Mouse (Mus musculus) heart, embryonic 16.5 days (tissue): Measurements from ENCODE around the gene Tbccd1. TPM values are rescaled to one million over a fixed set of nuclear protein-coding genes. Genes with fewer than 3 reads are reported as not detected.

Source experiments
- ATAC-seq: fragments of 200-750 bp; cut with Nextera tagmentation; replicated peaks from 2 replicates; pipeline ENCODE4 v1.8.0; 2017; ENCODE audit warnings: moderate number of reproducible peaks; ENCODE audit not compliant: insufficient read depth, low FRiP score; ENCODE audit errors: extremely low read depth
- H3K27ac ChIP-seq: fragments of 300-500 bp; sonication (generic); 2 replicates; pipeline ENCODE4 v1.5.1; 2014; ENCODE audit warnings: mild to moderate bottlenecking, low read length, control low read depth, moderate library complexity
- H3K27me3 ChIP-seq: fragments of 300-500 bp; sonication (generic); 2 replicates; pipeline ENCODE4 v1.6.1; 2014; ENCODE audit warnings: low read length, mixed read lengths; ENCODE audit not compliant: control insufficient read depth, insufficient read depth
- H3K36me3 ChIP-seq: fragments of 300-500 bp; sonication (generic); 2 replicates; pipeline ENCODE4 v1.6.1; 2014; ENCODE audit not compliant: control insufficient read depth, insufficient read depth
- H3K4me1 ChIP-seq: fragments of 300-500 bp; sonication (generic); 2 replicates; pipeline ENCODE4 v1.6.1; 2014; ENCODE audit warnings: low read length, mixed read lengths; ENCODE audit not compliant: control insufficient read depth, insufficient read depth
- H3K4me2 ChIP-seq: fragments of 300-500 bp; sonication (generic); 2 replicates; pipeline ENCODE4 v1.6.1; 2014; ENCODE audit warnings: low read depth, mild to moderate bottlenecking, control low read depth, low read length
- H3K4me3 ChIP-seq: fragments of 300-500 bp; sonication (generic); 2 replicates; pipeline ENCODE4 v1.5.1; 2014; ENCODE audit warnings: mild to moderate bottlenecking, control low read depth, low read length
- H3K9ac ChIP-seq: fragments of 300-500 bp; sonication (generic); 2 replicates; pipeline ENCODE4 v1.6.1; 2014; ENCODE audit warnings: low read length, control low read depth
- H3K9me3 ChIP-seq: fragments of 300-500 bp; sonication (generic); replicated peaks from 2 replicates; pipeline ENCODE4 v1.6.1; 2016; ENCODE audit warnings: low read length; ENCODE audit not compliant: control insufficient read depth
- WGBS: fragments of 180-500 bp; shearing (Covaris S2); extraction: QIAGEN DNeasy Blood & Tissue Kit; methylation state at CpG from one replicate; pipeline ENCODE4 v1.1.7; 2014; 5-methylcytosine and 5-hydroxymethylcytosine counted together
- polyA plus RNA-seq: library from polyadenylated mRNA; unstranded; fragments of >200 nt; fragmentation: Nextera tagmentation; extraction: Ambion mirVana; gene quantifications from 2 replicates; pipeline ENCODE4 v1.2.1, GENCODE M21; 2015

Gene Tbccd1
- polyA plus RNA-seq, 1 experiment from 2014 or later: 20.5 TPM

GRCm38 (mm10) chr16:22877660-22878390, 20.4 kb upstream of the Tbccd1 start:
- H3K27ac ChIP-seq: no peak overlapping the region
- H3K36me3 ChIP-seq: peaks cover 6% of the 10 kb centered on the region
- ATAC-seq: no peak
- no peak overlapping the region for H3K4me2 ChIP-seq
- H3K27me3 ChIP-seq: 0 out of 2 replicates have a peak, but pooled peaks cover 2% of the 10 kb centered on the region
- H3K9me3 ChIP-seq: no peaks in the 10 kb centered on the region
- WGBS: 62% methylated on average over 11 of the region's 11 CpGs
- H3K9ac ChIP-seq: no peak overlapping the region
- H3K4me3 ChIP-seq: no peak overlapping the region
- no peaks in the 10 kb centered on the region for H3K4me1 ChIP-seq

- H3K4me3 ChIP-seq: no peak overlapping the region
Observed at GRCm38 (mm10) chr16:22876218-22877043, 19.0 kb upstream of the Tbccd1 start.

GRCm38 (mm10) chr16:22873369-22873768, 15.9 kb upstream of the Tbccd1 start:
- ATAC-seq: no peak
- H3K36me3 ChIP-seq: peaks cover 43% of the 10 kb centered on the region
- H3K9ac ChIP-seq: no peak overlapping the region
- no peaks in the 10 kb centered on the region for H3K27me3 ChIP-seq
- 52% methylated on average over 4 of the region's 4 CpGs for WGBS
- H3K9me3 ChIP-seq: no peaks in the 10 kb centered on the region
- H3K4me1 ChIP-seq: no peaks in the 10 kb centered on the region
- H3K4me3 ChIP-seq: no peak overlapping the region
- H3K4me2 ChIP-seq: no peak overlapping the region
- H3K27ac ChIP-seq: no peak overlapping the region

More at GRCm38 (mm10) chr16:22876218-22877043, 19.0 kb upstream of the Tbccd1 start:
- WGBS: 39% methylated on average over 9 of the region's 9 CpGs
- 0 out of 2 replicates have a peak, but pooled peaks cover 2% of the 10 kb centered on the region for H3K27me3 ChIP-seq
- ATAC-seq: no peak
- no peak overlapping the region for H3K4me2 ChIP-seq
- H3K27ac ChIP-seq: no peak overlapping the region
- no peaks in the 10 kb centered on the region for H3K4me1 ChIP-seq
- peaks cover 19% of the 10 kb centered on the region for H3K36me3 ChIP-seq
- no peaks in the 10 kb centered on the region for H3K9me3 ChIP-seq
- no peak overlapping the region for H3K9ac ChIP-seq

- Histone ChIP-seq H3K27ac (no peak overlapping the region), H3K9ac (no peak overlapping the region), H3K36me3 (peaks cover 51% of the 10 kb centered on the region), H3K4me3 (no peak overlapping the region), H3K9me3 (no peaks in the 10 kb centered on the region), H3K4me1 (no peaks in the 10 kb centered on the region), H3K4me2 (no peak overlapping the region), H3K27me3 (no peaks in the 10 kb centered on the region)
- WGBS: 88% methylated on average over 8 of the region's 8 CpGs
- no peak for ATAC-seq
Observed at GRCm38 (mm10) chr16:22872397-22872796, 14.9 kb upstream of the Tbccd1 start.

GRCm38 (mm10) chr16:22856773-22857172, 696 bp downstream of the Tbccd1 start:
- Histone ChIP-seq H3K4me2 (peak overlapping the region; percentile 92), H3K27me3 (no peaks in the 10 kb centered on the region), H3K27ac (peak overlapping the region; percentile 88), H3K9ac (peak overlapping the region; percentile 77), H3K4me1 (peaks cover 11% of the 10 kb centered on the region), H3K4me3 (peak overlapping the region; percentile 72), H3K36me3 (no peaks in the 10 kb centered on the region), H3K9me3 (no peaks in the 10 kb centered on the region)
- WGBS: 11% methylated on average over 9 of the region's 9 CpGs
- ATAC-seq: no peak

GRCm38 (mm10) chr16:22852709-22853108, 4.8 kb downstream of the Tbccd1 start:
- Histone ChIP-seq H3K4me2 (no peak overlapping the region), H3K4me1 (peaks cover 4% of the 10 kb centered on the region), H3K4me3 (no peak overlapping the region), H3K36me3 (no peaks in the 10 kb centered on the region), H3K9ac (no peak overlapping the region), H3K27me3 (no peaks in the 10 kb centered on the region), H3K9me3 (no peaks in the 10 kb centered on the region), H3K27ac (no peak overlapping the region)
- WGBS: 86% methylated on average over 4 of the region's 4 CpGs
- no peak for ATAC-seq

GRCm38 (mm10) chr16:22848331-22848730, 9.1 kb downstream of the Tbccd1 start:
- H3K4me1 ChIP-seq: 0 out of 2 replicates have a peak, but pooled peaks cover 6% of the 10 kb centered on the region
- no peak overlapping the region for H3K4me3 ChIP-seq
- H3K9ac ChIP-seq: no peak overlapping the region
- H3K36me3 ChIP-seq: no peaks in the 10 kb centered on the region
- no peak overlapping the region for H3K4me2 ChIP-seq
- H3K27ac ChIP-seq: no peak overlapping the region
- H3K27me3 ChIP-seq: no peaks in the 10 kb centered on the region
- no peak for ATAC-seq
- no peaks in the 10 kb centered on the region for H3K9me3 ChIP-seq
- WGBS: 97% methylated on average over 1 of the region's 1 CpGs

- H3K27me3 ChIP-seq: no peaks in the 10 kb centered on the region
- 82% methylated on average over 1 of the region's 1 CpGs for WGBS
Observed at GRCm38 (mm10) chr16:22847686-22848085, 9.8 kb downstream of the Tbccd1 start.

GRCm38 (mm10) chr16:22845481-22845880, 12.0 kb downstream of the Tbccd1 start:
- Histone ChIP-seq H3K27me3 (no peaks in the 10 kb centered on the region), H3K36me3 (no peaks in the 10 kb centered on the region), H3K4me2 (no peak overlapping the region), H3K27ac (no peak overlapping the region), H3K4me1 (peaks cover 7% of the 10 kb centered on the region), H3K4me3 (no peak overlapping the region), H3K9me3 (no peaks in the 10 kb centered on the region), H3K9ac (no peak overlapping the region)
- 71% methylated on average over 4 of the region's 4 CpGs for WGBS
- ATAC-seq: no peak

More at GRCm38 (mm10) chr16:22847686-22848085, 9.8 kb downstream of the Tbccd1 start:
- no peaks in the 10 kb centered on the region for H3K9me3 ChIP-seq
- no peak overlapping the region for H3K27ac ChIP-seq
- no peaks in the 10 kb centered on the region for H3K36me3 ChIP-seq
- no peak overlapping the region for H3K4me3 ChIP-seq
- H3K9ac ChIP-seq: no peak overlapping the region
- H3K4me1 ChIP-seq: 0 out of 2 replicates have a peak, but pooled peaks cover 6% of the 10 kb centered on the region
- H3K4me2 ChIP-seq: no peak overlapping the region
- no peak for ATAC-seq
